Mouse (Mus musculus) kidney, embryonic 14.5 days (tissue): Measurements from ENCODE around the gene Lmtk3. TPM values are rescaled to one million over a fixed set of nuclear protein-coding genes. Genes with fewer than 3 reads are reported as not detected.

ENCODE experiments used
- ATAC-seq: fragments of 200-750 bp; cut with Nextera tagmentation; 2 replicates; pipeline ENCODE4 v1.8.0; 2017; ENCODE audit warnings: moderate number of reproducible peaks, mild to moderate bottlenecking, moderate TSS enrichment, moderate library complexity; ENCODE audit not compliant: low FRiP score, low TSS enrichment
- H3K27ac ChIP-seq: fragments of 300-500 bp; sonication (generic); 2 replicates; pipeline ENCODE4 v1.5.1; 2014; ENCODE audit warnings: low read depth, mild to moderate bottlenecking, low read length, moderate library complexity, mixed read lengths
- H3K27me3 ChIP-seq: fragments of 300-500 bp; sonication (generic); 2 replicates; pipeline ENCODE4 v1.6.1; 2014; ENCODE audit warnings: mild to moderate bottlenecking, low read length; ENCODE audit not compliant: control insufficient read depth, insufficient read depth
- H3K36me3 ChIP-seq: fragments of 300-500 bp; sonication (generic); 2 replicates; pipeline ENCODE4 v1.6.1; 2014; ENCODE audit warnings: low read length, mixed read lengths; ENCODE audit not compliant: control insufficient read depth, insufficient read depth
- H3K4me1 ChIP-seq: fragments of 300-500 bp; sonication (generic); 2 replicates; pipeline ENCODE4 v1.6.1; 2014; ENCODE audit warnings: low read length, mixed read lengths; ENCODE audit not compliant: control insufficient read depth, insufficient read depth
- H3K4me2 ChIP-seq: fragments of 300-500 bp; sonication (generic); replicated peaks from 2 replicates; pipeline ENCODE4 v1.6.1; 2014; ENCODE audit warnings: low read depth, mild to moderate bottlenecking, low read length
- H3K4me3 ChIP-seq: fragments of 300-500 bp; sonication (generic); 2 replicates; pipeline ENCODE4 v1.5.1; 2014; ENCODE audit warnings: mild to moderate bottlenecking, low read length
- H3K9ac ChIP-seq: fragments of 300-500 bp; sonication (generic); 2 replicates; pipeline ENCODE4 v1.6.1; 2014; ENCODE audit warnings: low read depth, mild to moderate bottlenecking, low read length, moderate library complexity
- H3K9me3 ChIP-seq: fragments of 300-500 bp; sonication (generic); 2 replicates; pipeline ENCODE4 v1.6.1; 2016; ENCODE audit warnings: low read length; ENCODE audit not compliant: control insufficient read depth
- WGBS: fragments of 180-500 bp; shearing (Covaris S2); extraction: QIAGEN DNeasy Blood & Tissue Kit; methylation state at CpG from one replicate; pipeline ENCODE4 v1.1.7; 2014; 5-methylcytosine and 5-hydroxymethylcytosine counted together
- polyA plus RNA-seq: library from polyadenylated mRNA; unstranded; fragments of >200 nt; fragmentation: Nextera tagmentation; extraction: Ambion mirVana; gene quantifications from 2 replicates; pipeline ENCODE4 v1.2.1, GENCODE M21; 2014

The Lmtk3 gene
- polyA plus RNA-seq, 1 experiment from 2014 or later: 2.8 TPM

GRCm38 (mm10) chr7:45770427-45771082 lies 13.0 kb upstream of the Lmtk3 start:
- Histone ChIP-seq H3K9ac (no peak overlapping the region), H3K27me3 (no peaks in the 10 kb centered on the region), H3K4me1 (no peaks in the 10 kb centered on the region), H3K27ac (no peak overlapping the region), H3K9me3 (peaks cover 2% of the 10 kb centered on the region; the same call in 1 of the 2 replicates), H3K4me3 (no peak overlapping the region), H3K4me2 (no peak overlapping the region), H3K36me3 (no peaks in the 10 kb centered on the region)
- peak; percentile 46; the same call in 1 of the 2 replicates for ATAC-seq
- 63% methylated on average over 8 of the region's 8 CpGs for whole genome bisulfite sequencing

- no peaks in the 10 kb centered on the region for H3K27me3 ChIP-seq
- H3K4me3 ChIP-seq: no peak overlapping the region
- no peak overlapping the region for H3K27ac ChIP-seq
- no peaks in the 10 kb centered on the region for H3K4me1 ChIP-seq
- no peak overlapping the region for H3K4me2 ChIP-seq
- peaks cover 2% of the 10 kb centered on the region; the same call in 1 of the 2 replicates for H3K9me3 ChIP-seq
- H3K36me3 ChIP-seq: no peaks in the 10 kb centered on the region
- WGBS: 74% methylated on average over 4 of the region's 4 CpGs
- no peak for ATAC-seq
- H3K9ac ChIP-seq: no peak overlapping the region
Measured at GRCm38 (mm10) chr7:45771101-45771500, 12.4 kb upstream of the Lmtk3 start.

GRCm38 (mm10) chr7:45775237-45775636 lies 8.3 kb upstream of the Lmtk3 start:
- no peak for ATAC-seq
- no peak overlapping the region for H3K4me2 ChIP-seq
- H3K27ac ChIP-seq: no peak overlapping the region
- H3K27me3 ChIP-seq: no peaks in the 10 kb centered on the region
- H3K9me3 ChIP-seq: peaks cover 2% of the 10 kb centered on the region; the same call in 1 of the 2 replicates
- no peaks in the 10 kb centered on the region for H3K4me1 ChIP-seq
- no peaks in the 10 kb centered on the region for H3K36me3 ChIP-seq
- H3K4me3 ChIP-seq: no peak overlapping the region
- 56% methylated on average over 7 of the region's 7 CpGs for WGBS
- H3K9ac ChIP-seq: no peak overlapping the region

- Histone ChIP-seq H3K4me2 (0 out of 2 replicates have a peak overlapping the region, but pooled peaks have one; percentile 4), H3K27me3 (no peaks in the 10 kb centered on the region), H3K4me3 (no peak overlapping the region), H3K9ac (no peak overlapping the region), H3K4me1 (peaks cover 4% of the 10 kb centered on the region; the same call in 1 of the 2 replicates), H3K9me3 (peaks cover 2% of the 10 kb centered on the region; the same call in 1 of the 2 replicates), H3K36me3 (no peaks in the 10 kb centered on the region), H3K27ac (no peak overlapping the region)
- no peak for ATAC-seq
- 26% methylated on average over 22 of the region's 22 CpGs for WGBS
Measured at GRCm38 (mm10) chr7:45779081-45779641, 4.4 kb upstream of the Lmtk3 start.

- no peak for ATAC-seq
- no peak overlapping the region for H3K27ac ChIP-seq
- H3K4me2 ChIP-seq: no peak overlapping the region
- no peaks in the 10 kb centered on the region for H3K36me3 ChIP-seq
- H3K9ac ChIP-seq: no peak overlapping the region
- H3K9me3 ChIP-seq: no peaks in the 10 kb centered on the region
- peaks cover 14% of the 10 kb centered on the region for H3K4me1 ChIP-seq
- no peak overlapping the region for H3K4me3 ChIP-seq
- WGBS: 71% methylated on average over 4 of the region's 4 CpGs
- H3K27me3 ChIP-seq: no peaks in the 10 kb centered on the region
Measured at GRCm38 (mm10) chr7:45782271-45782670, 1.3 kb upstream of the Lmtk3 start.

- Histone ChIP-seq H3K9ac (peak within 1 kb of the TSS; percentile 69), H3K4me3 (peak within 1 kb of the TSS; percentile 77), H3K4me2 (peak within 1 kb of the TSS; percentile 99), H3K36me3 (peaks cover 9% of the 10 kb centered on the region; the same call in 1 of the 2 replicates), H3K27me3 (no peaks in the 10 kb centered on the region), H3K4me1 (peaks cover 16% of the 10 kb centered on the region), H3K27ac (peak within 1 kb of the TSS; percentile 32; the same call in 1 of the 2 replicates), H3K9me3 (no peaks in the 10 kb centered on the region)
- WGBS: 24% methylated on average over 20 of the region's 20 CpGs
- peak; percentile 18 for ATAC-seq
Measured at GRCm38 (mm10) chr7:45784524-45785372, 1.2 kb downstream of the Lmtk3 start, which contains the start of gene Sult2b1. Gene Sult2b1, minus strand, starts transcription at chr7:45784669.

GRCm38 (mm10) chr7:45785388-45786135 lies 2.0 kb downstream of the Lmtk3 start:
- H3K27ac ChIP-seq: peak overlapping the region; percentile 32; the same call in 1 of the 2 replicates
- H3K4me3 ChIP-seq: peak overlapping the region; percentile 77
- no peaks in the 10 kb centered on the region for H3K9me3 ChIP-seq
- peak overlapping the region; percentile 99 for H3K4me2 ChIP-seq
- peak; percentile 50 for ATAC-seq
- peak overlapping the region; percentile 69 for H3K9ac ChIP-seq
- H3K27me3 ChIP-seq: no peaks in the 10 kb centered on the region
- under 1% methylated on average over 37 of the region's 42 CpGs for WGBS
- peaks cover 16% of the 10 kb centered on the region; the same call in 1 of the 2 replicates for H3K36me3 ChIP-seq
- peaks cover 19% of the 10 kb centered on the region for H3K4me1 ChIP-seq

- Histone ChIP-seq H3K9ac (peak overlapping the region; percentile 69; the same call in 1 of the 2 replicates), H3K27me3 (no peaks in the 10 kb centered on the region), H3K4me1 (peaks cover 19% of the 10 kb centered on the region), H3K4me2 (peak overlapping the region; percentile 99), H3K27ac (no peak overlapping the region; the same call in 1 of the 2 replicates), H3K4me3 (peak overlapping the region; percentile 77), H3K36me3 (peaks cover 16% of the 10 kb centered on the region; the same call in 1 of the 2 replicates), H3K9me3 (no peaks in the 10 kb centered on the region)
- under 1% methylated on average over 14 of the region's 14 CpGs for WGBS
- ATAC-seq: peak; percentile 72
Measured at GRCm38 (mm10) chr7:45786136-45786578, 2.6 kb downstream of the Lmtk3 start.
